Mouse (Mus musculus) megakaryocyte-erythroid progenitor cell, adult 5-6 weeks (primary cell): ENCODE measurements around the gene Lurap1. TPM values are rescaled to one million over a fixed set of nuclear protein-coding genes. Genes with fewer than 3 reads are reported as not detected.

Experiments used
- ATAC-seq: replicated peaks from 2 replicates; pipeline ENCODE4 v1.8.0; 2016; ENCODE audit warnings: mild to moderate bottlenecking, inconsistent platforms; ENCODE audit not compliant: severe bottlenecking, poor library complexity, low FRiP score, low TSS enrichment
- total RNA-seq, 2 experiments: library from RNA; stranded (forward) in 1 of 2; stranded (reverse) in 1 of 2; fragments of 200-1000, 215-1000 nt in 1 of 2; fragments of >200 nt in 1 of 2; fragmentation: Nextera tagmentation in 1 of 2; gene quantifications; 2 replicates each; pipeline ENCODE4 v1.2.3; 2014 to 2017

Lurap1 gene
- total RNA-seq (2014; fragmentation: Nextera tagmentation), result not detected in 2 replicates
- total RNA-seq (2017), result 0.14 and 0.15 TPM in 2 replicates

DNA sequence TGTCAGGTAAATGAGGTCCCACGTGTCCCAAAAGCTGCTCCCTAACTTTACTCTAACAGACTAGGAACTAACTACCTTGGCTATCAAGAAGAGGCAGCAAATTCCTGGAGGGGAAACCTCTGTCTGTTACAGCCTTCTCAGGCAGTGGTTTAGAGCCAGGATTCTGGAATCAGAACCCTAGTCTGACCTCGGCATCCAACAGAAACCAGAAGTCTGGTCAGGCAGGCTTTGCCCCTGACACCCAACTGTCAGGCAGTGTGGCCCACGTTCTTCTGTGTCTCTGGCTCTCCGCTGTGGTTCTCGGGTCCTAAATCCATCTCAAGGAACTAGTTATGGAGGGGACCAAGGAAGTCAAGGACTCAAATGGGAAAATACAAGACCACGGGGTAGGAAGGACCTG is at the start of gene Lurap1:
Gene Lurap1, minus strand, starts transcription at position 101 of the 400 bp plus-strand sequence.
- ATAC-seq, result no peak

DNA sequence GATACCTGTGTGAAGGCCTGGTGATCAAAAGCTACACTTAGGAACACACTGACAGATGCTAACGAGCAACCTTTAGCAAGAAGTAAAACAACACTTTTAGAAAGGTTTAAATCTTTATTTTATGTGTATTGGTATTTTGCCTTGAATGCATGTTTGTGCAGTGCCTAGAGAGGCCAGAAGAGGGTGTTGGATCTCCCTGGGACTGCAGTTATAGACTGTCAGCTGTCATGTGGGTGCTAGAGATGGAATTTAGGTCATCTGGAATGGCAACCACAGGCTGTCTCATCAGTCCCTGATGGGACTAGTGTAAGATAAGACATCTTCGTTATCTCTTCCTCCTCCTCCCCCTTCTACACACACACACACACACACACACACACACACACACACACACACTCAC is 47.3 kb upstream of the Lurap1 start:
- ATAC-seq, result no peak

DNA sequence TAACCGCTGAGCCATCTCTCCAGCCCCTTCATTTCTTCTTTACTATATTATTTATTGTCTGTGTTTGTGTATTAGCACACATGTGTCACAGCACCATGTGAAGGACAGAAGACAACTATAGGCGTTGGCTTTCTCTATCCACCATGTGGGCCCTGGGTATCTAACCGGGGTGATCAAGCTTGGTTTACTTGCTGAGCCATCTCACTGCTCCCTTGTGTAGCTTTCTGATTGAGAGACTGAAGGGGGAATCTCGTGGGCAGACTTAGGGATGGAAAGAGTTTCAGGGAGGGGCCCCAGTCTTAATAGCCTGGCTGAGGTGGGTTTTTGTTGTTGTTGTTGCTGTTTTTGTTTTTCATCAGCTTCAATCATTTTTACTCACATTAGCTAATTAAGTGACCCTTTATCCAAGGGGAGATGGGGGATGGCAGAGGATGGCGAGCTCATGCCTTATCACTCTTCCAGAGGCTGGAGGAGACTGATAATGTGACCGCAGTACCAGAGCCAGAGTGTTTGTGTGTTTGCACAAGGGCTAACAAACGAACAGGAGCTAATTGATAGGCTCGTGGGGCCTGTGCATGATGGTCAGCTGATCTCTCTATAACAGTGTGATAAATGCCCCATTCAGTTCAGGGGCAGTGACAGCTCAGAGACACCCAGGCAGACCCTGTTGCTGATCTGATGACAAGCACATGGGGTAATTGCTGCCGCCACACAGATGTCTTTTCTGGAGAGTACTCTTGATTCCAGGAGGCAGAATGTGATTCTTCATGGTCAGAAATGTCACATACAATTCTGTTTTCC is 42.6 kb upstream of the Lurap1 start:
- peak; percentile 99 for ATAC-seq

DNA sequence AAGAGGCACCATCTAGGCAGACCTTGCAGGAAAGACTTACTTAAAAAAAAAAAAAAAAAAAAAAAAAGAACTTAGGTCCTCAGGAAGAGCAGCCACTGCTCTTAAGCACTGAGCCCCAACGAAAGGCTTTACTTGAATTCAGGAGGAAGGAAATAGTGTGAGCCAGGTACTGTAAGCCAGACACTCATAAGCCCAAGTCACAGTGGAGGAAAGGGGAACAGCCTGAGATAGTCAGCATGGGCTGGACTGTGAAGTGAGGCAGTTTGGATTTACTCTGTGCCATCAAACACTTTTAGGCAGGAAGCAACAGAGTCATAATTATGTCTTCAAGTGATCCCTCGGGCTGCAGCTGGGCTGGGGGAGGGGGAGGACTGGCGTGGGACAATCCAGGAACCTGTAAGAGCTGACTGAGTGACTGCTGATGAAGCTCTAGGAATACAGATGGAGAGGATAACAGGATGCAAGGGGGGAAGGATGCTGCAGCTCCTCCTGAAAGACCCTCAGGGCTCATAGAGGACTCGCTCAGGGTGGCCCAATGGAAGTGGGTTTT is 41.2 kb upstream of the Lurap1 start:
- ATAC-seq, result no peak

DNA sequence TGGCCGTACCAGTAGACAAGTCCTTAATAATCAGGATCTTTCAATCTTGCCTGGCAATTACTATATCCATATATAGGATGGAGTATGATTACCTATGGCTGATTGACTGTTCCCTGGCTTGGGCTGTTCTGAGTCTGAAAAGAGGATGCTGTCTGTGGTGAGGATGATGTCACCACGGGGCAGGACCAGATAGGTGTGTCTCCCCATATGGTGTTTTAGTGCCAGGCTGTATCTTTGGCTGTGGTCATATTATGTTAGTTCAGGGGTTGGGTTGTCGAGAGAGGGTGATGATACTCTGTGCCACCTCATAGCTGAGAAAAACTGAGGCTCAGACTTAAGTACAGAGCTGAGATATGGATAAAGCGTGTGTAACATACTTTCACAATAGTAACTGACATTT is 33.9 kb upstream of the Lurap1 start:
- no peak; the same call in 1 of the 2 replicates for ATAC-seq

DNA sequence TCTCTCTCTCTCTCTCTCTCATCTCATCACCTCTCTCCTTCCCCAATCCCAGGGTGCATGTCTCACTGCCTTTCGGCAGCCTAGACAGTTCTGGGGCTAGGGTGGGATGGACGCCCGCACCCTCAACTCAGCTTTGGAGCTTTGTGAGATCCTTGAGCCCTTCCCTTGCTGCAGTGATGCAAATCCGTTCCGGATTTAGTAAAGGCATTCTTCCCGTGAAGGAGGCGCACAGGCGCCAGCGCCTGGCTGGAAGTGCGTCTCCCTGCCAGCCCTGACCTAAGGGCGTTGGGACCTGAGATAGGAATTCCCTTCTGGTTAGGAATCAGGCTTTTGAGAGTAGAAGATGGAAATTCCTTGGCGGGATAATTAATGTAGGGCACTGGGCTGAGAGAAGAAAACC is 31.6 kb upstream of the Lurap1 start:
- ATAC-seq, result no peak

DNA sequence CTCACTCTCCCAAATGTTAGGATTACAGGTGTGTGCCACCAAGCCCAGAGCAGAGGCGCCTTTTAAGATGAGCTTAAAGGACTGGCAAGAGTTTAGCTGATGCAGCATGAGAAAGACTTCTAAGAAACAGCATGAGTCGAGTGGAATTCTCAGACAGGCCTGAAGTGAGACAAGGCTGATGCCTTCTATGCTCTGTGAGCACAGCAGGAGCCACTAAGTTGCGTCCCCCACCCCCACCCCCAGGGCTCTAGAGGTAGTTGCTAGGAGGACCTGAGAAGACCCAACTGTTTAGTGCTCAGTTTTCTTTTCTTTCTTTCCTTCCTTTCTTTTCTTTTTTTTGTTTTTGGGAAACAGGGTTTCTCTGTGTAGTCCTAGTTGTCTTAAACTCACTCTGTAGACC is 30.9 kb upstream of the Lurap1 start:
- no peak for ATAC-seq

DNA sequence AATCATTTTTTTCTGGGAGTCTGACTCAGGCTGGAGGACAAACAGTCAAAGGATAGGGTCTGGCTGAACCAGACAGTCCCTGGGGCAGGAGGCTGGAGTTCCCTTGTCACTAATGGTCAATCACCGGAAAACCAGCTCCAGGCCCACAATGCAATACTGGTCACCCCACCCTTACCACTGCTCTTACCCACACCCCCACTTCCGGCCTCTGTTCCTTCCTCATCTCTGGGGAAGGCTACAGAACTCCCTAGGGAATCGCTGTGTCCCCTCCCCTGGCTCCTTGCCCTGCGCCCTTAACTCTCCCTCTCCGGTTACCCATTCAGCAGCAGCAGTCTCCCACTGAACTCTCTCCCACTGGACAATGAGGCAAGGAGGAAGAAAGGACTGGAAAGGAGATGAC is 26.0 kb upstream of the Lurap1 start:
- no peak for ATAC-seq

DNA sequence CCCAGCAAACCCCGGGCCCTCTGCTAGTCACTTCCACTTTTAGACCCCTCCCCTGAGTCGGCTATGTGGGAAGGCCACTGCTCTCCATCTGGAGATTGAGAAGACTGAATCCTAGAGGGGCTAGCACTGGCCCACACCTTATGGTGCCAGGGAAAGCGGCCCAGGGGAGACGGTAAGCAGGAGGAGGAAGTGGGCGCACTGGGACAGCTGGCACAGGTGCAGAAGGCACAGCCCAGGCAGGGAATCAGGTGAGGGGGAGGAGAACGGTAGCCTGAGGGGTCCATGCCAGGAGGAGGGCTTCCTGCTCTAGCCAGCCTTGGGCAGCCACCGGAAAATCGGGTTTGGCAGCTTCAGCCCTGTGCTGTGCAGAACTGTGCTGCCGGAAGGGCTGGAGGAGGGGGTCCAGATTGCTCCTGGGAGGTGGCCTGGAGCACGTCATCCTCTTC is 25.4 kb upstream of the Lurap1 start:
- ATAC-seq, result 0 out of 2 replicates have a peak, but pooled peaks have one; percentile 16

DNA sequence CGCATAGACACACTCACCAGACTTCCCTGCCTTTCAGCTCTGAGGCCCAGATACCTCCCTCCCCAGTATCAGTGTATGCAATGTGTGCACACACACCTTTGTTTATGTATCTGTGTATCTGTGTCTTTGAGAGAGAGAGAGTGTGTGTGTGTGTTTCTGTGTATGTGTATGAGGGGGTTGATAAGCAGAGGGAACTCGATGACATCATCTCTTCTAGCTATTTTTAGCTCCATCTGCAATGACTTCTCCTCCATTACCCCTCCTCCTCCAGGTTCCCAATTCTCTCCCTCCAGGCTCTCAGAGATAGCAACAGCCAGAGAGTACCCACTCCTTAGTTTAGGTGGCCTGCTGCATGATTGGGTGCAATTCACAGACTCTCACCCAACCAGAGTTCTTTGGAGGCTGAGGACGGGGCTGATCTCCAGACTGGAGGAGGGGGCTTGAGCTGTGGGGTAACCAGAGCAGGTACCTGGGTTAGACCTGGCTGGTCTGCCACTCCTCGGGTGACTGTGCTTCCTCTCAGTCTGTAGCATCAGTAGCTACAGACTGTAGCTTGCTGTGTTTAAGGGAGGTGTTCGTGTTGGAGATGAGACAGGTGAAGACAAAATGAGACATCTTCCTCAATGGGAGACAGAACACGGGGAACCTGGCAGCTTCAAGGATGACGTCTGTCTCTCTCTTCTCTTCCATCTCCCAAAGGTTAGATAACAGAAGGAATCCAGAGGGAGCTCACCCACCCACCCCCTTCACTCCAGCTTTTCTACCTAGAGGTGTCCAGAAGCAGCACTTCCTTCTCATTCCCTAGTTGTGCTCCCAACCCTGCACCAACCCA is 24.8 kb upstream of the Lurap1 start:
- peak; percentile 87 for ATAC-seq

DNA sequence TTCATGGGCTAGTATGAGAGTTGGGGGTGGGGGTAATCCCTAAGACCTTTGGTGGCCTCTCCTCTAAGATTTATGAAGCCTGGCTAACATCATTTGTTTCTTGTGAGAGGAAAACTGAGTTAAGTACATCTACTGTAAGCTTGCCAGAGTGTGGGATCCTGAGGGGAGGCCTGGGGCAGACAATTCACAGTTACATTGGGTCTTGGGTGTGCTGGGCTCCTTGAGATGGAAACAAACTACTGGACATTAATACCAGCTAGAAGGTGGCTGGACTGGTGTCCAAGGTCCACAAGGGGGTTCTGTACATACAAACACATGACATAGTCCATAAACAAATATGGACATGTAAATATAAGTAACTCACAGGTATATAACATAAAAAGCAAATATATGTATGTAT is 24.0 kb upstream of the Lurap1 start:
- no peak for ATAC-seq

DNA sequence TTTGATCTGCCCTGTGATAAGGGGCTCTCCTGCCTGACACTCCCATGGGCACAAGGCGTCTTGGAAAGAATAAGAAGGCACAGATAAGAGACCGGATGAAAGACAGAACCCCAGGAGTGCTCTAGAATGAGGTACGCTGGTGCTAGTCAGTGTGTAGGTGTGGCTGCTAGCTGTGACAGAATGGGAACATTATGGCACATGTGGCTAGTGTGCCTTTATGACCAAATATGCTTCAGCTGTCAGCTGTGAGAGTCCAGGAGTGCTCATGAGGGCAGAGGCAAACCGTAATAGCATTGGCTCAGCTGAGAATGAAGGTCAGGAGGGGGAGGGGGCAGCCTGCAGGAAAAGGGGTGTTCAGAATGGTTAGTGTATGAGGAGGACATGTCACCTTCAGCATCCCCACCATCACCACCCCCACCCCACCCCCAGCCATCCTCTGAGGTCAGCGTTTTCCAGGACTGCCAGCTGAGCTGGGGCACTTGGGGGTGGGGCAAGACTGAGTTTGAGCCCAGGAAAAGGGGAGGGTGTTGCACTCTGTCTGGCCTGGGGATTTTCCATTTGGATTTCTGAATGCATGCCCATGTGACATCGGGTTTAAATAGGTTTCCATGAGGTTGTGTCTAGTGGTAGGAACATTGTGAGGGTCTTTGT is 23.5 kb upstream of the Lurap1 start:
- ATAC-seq, result no peak

DNA sequence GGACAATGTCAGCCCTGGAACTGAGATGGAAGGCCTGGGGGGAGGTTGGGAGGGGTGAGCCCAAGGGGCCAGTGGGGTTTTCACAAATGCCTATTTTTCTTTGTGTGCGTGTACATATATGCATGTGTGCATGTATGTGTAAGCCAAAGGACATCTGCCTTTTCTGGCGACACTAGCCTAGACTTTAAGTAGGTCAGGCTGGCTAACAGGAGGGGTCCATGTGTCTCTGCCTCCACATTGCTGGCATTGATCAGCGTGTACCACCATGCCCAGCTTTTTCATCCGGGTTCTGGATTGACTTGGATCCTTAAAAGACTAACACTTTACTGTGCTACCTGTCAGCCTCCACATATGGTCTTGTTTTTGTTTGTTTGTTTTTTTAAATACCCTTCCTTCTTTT is 22.6 kb upstream of the Lurap1 start:
- ATAC-seq, result no peak

DNA sequence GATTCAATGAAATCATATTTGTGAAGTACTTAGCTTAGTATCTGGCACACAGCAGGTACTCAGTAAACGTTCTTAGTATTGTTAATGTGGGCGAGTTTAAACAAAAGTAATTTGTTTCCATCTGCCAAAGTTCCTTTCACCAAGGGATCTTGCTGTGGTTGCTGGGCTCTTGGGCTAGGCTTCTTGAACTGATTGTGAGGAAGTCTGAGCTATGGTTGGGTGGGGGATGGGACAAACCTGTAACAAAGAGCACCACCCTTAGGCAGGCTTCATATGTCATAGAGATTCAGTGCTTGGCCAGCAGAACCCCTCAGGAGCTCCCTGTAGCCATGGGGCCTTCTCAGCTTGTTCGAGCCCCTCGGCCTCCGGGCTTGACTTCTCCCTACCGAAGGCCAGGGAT is 21.9 kb upstream of the Lurap1 start, which contains the start of the genes 1700042G07Rik and Gm49337:
Gene 1700042G07Rik, plus strand, starts transcription at position 301 of the 400 bp plus-strand sequence.
Gene Gm49337, plus strand, starts transcription at position 313 of the 400 bp plus-strand sequence.
- ATAC-seq, result no peak

DNA sequence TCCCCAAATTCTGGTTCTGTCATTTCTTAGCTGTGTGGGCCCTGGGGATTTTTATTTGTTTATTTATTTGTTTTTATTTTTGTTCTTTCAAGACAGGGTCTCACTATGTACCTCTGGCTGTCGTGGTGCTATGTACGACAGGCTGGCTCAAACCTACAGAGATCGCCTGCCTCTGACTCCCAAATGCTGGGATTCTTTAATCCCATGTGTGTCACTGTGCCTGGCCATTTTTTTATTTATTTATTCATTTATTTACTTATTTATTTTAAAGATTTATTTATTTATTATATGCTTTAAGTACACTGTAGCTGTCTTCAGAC is 18.2 kb upstream of the Lurap1 start:
- no peak for ATAC-seq

DNA sequence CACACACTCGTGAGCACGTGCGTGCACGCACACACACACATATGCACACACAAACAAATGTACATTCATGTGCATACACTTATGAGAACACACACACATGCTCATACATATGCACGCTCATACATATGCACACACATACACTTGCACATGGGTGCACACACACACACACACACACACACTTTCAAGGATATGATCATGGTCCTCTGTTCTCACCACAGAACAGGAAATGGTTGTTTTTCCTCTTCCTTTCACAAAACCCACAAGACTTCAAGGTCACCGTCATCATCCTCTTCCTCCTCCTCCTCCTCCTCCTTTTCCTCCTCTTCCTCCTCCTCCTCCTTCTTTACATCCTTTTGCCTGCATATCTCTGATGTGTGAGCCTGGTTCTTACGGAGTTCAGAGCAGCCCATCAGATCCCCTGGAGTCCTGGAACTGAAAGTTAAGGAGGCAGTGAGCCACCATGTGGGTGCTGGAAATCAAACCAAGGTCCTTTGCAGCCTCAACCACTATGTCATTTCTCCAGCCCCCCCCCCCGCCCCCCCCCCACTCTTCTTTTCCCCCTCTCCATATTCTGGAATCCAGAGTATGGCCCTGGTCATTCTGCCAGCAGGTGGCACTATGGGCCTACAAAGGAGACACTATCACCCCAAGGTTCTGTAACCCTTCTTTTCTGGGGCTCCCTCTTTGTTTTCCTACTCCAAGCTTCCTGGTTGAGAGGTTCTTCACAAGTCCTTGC is 17.6 kb upstream of the Lurap1 start:
- 0 out of 2 replicates have a peak, but pooled peaks have one; percentile 50 for ATAC-seq

DNA sequence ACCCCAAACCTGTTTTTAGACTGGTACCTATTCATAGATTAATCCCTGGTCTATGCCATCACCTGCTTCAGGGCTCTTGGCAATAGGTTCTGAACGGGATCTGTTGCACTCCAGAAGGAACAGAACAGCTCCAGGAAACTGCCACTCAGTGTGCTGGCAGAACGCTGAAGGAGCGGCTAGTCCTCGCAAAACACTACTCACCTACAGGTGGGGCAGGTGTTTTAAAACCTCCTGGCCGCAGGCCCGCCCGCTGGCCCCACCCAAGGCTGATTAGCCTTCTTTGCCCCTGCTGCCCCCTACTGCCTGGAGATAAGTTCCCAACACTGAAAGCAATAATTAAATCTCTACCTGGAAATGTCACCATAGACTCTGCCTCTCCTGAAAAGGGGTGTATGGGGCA is 16.3 kb upstream of the Lurap1 start, which contains the start of gene Tspan1:
Gene Tspan1, minus strand, starts transcription at position 198 of the 400 bp plus-strand sequence.
- 0 out of 2 replicates have a peak, but pooled peaks have one; percentile 30 for ATAC-seq

DNA sequence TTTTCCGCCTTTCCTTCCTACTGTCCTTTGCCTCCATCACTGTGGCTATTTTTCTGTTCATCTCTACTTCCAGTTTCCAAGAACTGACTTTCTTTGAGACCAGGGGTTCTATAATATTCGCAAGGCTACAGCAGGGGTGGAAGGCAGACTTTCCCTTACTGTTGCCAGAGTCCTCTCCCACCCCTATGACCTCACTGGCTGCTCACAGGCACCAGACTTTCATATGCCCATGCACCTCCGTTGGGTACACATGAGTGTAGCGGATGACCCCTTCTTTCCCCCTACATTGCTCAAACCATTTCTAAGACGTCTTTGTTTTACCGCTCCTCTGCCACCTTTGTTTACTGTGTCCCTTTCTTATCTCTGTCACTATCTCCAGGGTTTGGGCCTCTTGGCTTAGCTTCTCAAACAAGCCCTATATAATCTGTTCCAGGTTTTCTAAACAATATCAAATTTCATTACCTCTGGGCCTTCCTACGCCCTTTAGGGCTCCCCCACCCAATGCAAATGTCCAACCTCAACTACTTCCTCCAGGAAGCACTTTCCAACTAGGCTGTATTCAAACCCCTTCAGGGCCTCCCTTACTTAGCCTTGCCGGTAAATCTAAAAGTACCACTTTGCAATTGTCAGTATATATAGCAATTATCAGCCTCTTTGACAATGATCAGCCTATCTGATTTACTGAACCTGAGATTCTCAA is 14.7 kb upstream of the Lurap1 start:
- no peak for ATAC-seq
